Mouse (Mus musculus) retina, embryonic 14.5 days (tissue): ENCODE results near the gene Pnrc1.
A peak's percentile ranks its signal among the peaks of the same experiment; 100 is the strongest.

Experiments used
- DNase-seq: peaks from one replicate; pipeline ENCODE4 v3.0.0-alpha.2; 2015; ENCODE audit warnings: low spot score

The Pnrc1 gene

GRCm38 (mm10) chr4:33270386-33271314, 19.3 kb downstream of the Pnrc1 start:
- no peak for DNase-seq

DNA sequence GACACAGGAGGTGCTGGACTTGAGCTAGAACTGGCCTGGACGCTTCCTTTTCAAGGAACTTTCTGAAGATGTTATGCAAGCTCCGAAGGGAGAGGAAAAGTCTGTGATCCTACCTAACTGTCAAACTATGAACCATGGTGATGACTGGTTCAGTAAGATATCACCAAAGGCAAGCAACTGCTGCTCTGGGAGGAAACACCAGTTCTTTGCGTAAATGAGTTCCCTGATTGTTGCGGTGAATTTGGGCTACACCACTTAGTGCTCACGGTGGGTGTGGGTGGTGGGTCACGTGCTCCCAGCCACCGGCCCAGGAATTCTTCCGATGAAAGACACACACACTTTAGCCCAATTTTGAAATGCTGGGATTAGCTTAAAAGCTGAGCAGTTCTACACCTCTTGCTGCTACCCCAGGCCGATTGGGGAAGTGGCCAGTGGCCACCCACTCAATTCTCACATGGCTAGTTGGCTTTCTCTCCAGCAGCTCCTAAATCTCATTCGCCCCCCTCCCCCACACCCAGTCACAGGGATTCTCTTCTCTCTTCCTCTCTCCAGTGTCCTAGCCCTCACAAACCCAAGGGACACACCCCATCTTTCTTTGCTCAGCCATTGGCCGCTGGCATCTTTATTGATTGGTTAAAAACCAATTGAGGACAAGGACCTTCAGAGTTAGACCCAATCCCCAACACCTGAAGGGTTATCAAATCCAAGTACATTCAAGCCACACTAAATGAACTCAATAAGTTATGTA, 24.8 kb downstream of the Pnrc1 start:
- no peak for DNase-seq

DNA sequence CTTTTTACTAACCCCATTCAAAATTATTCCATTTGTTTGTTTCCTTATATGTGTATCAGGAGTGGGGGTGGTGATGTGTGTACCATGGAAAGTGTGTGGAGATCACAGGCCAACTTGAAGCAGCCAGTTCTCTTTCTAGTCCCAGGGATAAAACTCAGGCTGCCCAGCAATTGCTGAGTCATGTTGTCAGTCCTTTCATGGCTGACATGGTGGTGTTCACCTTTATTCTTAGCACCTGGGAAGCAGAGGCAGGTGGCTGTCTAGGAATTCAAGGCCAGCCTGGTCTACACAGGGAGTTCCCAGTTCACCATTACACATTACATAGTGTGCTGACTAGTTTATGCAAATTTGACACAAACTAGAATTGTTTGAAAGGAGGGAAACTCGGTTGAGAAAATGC, 27.1 kb downstream of the Pnrc1 start:
- no peak for DNase-seq

DNA sequence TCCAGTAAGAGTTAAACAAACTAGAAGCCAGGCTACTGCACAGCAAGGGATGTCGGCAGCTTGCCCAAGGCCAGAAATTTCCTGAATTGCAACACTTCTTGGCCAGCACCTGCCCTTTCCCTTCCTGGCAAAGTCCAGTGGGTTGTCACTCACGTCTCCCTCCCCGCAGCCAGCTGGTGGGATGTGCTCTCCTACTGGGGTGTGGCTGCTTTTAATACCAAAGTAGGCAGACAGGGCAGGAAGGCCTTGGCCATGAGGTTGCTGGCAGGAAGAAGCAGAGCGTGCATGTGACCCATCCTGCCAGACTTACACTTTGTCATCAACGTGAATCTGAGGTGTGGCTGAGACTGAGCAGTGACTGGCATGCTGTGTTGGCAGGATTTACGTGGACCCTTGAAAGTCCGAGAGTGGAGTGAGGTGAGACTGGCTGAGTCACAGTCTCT, 28.6 kb downstream of the Pnrc1 start:
- DNase-seq: no peak

- no peak for DNase-seq
These were observed 29.7 kb downstream of the Pnrc1 start for GRCm38 (mm10) chr4:33260311-33260710.

DNA sequence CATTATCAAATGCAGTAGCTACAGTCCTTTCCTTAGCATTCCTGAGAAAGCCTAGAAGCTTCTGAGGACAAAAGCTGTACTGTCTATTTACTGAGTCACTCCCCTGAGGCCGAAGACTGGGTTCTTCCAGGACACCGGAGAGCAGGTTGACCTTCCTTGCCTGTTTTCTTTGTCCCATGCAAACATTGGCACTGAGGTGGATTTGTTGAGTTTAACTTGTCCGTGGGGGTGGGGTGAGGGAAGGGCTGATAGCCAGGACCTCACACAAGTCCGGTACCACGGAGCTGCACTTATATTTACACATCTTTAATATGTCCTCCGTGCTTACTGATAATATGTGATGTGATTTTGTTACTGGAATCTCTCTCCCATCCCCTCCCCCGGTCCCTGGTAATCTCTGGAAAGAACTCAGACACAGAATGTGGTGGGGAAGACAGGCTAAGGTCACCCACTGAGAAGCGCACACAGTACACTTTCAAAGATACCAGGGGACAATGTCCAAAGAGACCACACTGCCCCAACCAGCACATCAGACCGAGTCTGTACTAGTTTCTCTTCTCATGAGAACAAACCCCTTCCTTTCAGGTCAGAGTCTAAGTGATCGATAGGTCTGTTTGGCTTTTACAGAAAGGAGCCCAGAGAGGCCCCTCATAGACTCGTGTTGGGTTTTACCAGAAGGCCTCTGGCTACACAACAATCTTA, 32.5 kb downstream of the Pnrc1 start:
- DNase-seq: no peak

GRCm38 (mm10) chr4:33254706-33255105, 35.3 kb downstream of the Pnrc1 start:
- DNase-seq: no peak

DNA sequence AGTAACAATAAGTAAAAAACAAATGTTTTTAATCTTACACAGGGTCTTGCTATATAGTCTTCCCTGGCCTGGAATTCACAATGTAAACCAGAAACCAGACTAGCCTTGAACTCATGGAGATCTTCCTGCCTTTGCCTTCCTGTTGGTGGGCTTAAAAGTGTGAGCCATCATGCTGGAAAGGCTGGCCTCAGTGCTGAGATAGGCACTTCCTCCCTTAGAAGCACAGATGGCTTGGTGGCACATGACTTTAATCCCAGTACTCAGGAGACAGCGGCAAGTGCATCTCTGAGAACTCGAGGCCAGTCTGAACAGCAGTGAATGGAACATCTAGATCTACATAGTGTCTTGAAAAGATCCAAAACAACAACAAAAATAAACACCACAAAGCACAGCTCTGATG, 39.1 kb downstream of the Pnrc1 start:
- no peak for DNase-seq

DNA sequence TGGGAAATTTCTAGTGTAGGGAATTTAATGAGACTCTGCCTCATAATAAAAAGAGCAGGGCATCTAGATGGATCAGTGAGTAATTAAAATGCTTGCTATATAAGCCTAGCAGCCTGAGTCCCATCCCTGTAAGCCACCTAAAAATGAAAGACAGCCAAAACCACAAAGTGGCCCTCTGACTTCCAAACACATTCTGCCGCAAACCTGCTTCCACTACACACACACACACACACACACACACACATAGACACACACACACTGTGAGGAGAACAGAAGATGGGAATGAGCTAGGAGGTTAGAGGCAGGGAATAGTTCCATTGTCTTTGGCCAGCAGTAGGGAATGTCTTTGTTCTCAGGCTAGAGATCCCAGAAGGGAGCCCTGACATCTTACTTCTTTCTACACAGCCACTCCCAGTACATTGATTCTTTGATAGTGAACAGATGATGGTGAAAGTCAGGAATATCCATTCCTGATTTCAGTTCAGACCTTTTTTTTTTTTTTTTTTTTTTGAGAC, 40.2 kb downstream of the Pnrc1 start:
- peak; percentile 28 for DNase-seq

- DNase-seq: no peak
These were observed 41.0 kb downstream of the Pnrc1 start for GRCm38 (mm10) chr4:33248915-33249314.

- DNase-seq: peak; percentile 97
These were observed 41.7 kb downstream of the Pnrc1 start for GRCm38 (mm10) chr4:33248062-33248889.

DNA sequence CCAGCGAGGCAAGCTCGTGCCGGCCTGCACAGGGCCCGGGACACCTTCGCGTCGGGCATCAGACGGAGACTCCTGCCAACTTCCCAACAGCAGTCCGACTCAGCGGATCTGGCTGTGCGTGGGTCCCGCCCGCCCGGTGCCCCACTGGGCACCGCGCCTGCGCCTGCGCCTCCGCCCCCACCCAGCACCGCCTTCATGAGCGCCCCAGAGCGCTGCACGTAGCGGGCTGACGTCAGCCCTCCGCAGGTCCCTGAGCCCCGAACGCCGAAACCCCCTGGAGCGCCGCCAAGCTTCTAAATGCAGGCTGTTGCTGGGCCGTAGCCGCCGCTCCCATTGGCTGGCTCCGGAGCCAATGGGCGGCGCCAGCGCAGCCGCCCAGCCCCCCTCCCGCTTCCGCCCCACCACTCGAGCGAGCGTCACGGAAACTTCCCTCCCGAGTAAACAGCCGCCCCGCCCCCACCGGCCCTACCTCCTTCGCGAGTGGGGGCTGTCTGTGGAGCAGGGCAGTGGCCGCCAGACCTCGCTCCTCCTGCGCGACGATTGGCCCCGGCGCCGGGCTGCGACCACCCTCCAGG, 42.4 kb downstream of the Pnrc1 start:
- DNase-seq: peak; percentile 98

DNA sequence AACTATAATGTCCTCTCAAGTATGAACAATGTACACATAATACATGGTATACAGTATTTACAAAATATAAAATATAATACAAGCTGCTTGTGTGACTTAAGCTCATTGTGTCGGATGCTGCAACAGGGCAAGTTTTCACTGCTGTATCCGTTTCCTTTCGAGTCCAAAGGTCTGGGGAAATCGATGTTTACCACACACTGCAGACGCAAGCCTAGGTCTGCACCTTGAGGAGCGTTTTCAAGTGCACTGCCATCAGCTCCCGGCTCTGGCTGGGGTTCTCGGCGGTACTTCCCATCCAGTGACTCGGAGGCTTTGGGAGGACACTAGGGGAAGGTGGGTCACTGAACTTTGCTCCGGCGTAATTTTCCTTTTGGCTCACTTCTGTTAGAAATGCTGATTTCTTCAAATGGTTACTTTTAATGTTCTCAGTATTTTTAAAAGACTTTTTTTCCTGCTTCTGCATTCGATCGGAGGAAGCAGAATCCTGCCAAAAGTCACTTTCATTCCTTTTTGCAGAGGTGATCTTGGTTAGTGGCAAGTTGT, 44.0 kb downstream of the Pnrc1 start:
- DNase-seq: no peak

DNA sequence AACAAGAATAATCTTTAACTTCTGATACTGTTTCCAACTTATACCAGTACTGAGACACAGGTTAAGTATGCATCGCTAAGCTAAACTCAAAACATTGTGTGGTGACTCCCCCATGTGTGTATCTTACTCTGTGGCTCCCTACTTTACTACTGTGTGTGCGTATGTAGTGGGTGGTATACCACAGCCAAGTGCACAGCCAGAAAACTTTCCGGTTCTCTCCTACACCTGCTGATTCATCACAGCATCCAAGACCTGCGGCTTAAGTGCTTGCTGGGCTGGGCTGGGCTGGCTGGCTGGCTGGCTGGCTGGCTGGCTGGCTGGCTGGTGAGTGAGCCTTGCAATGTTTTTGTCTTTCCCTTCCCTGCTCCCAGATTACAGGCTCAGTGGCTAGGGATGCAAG, 46.0 kb downstream of the Pnrc1 start:
- DNase-seq: no peak

DNA sequence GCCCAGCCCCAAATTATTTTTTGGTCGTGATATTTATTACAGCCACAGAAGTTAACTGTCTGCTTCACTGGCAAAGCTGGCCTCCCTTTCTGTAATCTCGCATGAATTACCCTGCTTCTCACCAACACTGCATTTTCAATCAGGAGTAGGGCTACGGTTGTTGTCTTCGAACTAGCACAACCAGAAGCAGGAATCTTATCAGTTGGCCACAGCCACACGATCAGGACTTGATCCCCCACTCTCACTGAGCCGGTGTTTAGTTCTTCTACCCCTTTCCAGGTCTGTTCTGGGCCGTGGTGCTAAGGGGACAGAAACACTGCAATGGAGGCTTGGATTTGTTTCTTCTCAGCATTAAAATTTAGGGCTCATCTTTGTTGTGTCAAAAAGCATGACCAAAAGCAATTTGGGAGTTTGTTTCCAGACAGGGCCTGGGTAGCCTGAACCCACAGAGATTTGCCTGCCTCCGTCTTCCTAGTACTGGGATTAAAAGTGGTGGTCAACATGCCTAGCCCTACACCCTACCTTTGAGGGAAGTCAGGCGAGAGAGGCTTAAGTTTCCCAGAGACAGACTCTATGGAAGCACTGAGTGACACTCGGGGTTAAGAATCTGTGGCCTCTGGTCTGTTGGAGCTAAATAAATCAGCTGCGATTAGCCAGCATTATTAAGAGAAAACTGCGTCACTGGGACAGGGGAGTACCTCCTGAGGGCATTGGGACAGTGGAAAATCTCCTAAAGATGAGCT, 46.8 kb downstream of the Pnrc1 start:
- no peak for DNase-seq

- DNase-seq: peak; percentile 26
These were observed 47.4 kb downstream of the Pnrc1 start for GRCm38 (mm10) chr4:33242536-33242935.

DNA sequence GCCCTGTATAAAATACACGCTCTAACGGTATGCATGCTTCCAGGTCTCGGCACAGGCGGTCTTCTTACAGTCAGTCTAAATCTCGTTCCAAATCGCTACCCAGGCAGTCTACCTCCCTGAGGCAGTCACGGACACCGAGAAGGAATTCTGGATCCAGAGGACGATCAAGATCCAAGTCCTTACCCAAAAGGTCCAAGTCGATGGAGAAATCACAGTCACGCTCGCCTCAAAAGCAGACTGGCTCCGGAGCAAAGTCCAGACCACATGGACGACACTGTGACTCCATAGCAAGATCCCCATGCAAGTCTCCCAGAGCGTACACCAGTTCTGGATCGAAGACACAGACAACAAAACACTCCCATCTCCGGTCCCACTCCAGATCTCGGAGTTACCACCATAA, 59.1 kb downstream of the Pnrc1 start:
- DNase-seq: no peak

DNA sequence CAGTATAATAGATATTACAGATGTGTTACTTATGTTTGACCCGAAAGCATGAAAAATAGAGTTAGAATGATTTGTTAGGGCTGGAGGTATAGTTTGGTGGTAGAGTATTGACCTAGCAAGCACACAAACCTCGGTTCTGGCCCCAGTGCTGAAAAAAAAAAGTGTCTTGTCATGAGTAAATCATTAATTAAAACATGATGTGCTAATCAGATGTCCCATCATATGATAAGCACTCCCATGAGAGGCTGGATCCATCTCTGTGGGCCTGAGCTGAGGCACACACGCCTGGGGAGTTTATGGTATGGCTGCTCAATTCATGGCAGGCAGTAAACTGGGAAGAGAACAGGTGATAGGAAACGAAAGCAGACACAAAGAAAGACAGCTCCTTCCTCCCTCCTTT, 60.3 kb downstream of the Pnrc1 start:
- DNase-seq: no peak

GRCm38 (mm10) chr4:33227164-33227563, 62.8 kb downstream of the Pnrc1 start:
- DNase-seq: no peak
